Mouse (Mus musculus): Measurements from ENCODE around the gene Olfr195. TPM values are rescaled to one million over a fixed set of nuclear protein-coding genes. Genes with fewer than 3 reads are reported as not detected.
"Not testable (repeated sequence)": the region's sequence is repeated elsewhere in the genome, so short reads cannot be mapped to it uniquely, and the experiment has no call there.

The Olfr195 gene
- not detected in 2 replicates for polyA plus RNA-seq (2016; fragmentation: Nextera tagmentation; extraction: Ambion mirVana)

- Histone ChIP-seq H3K4me3 (replicated peaks) (no peak within 1 kb of the TSS), H3K9me3 (0 out of 2 replicates have a peak, but pooled peaks cover 3% of the 10 kb centered on the region), H3K4me1 (replicated peaks) (no peaks in the 10 kb centered on the region), H3K36me3 (no peaks in the 10 kb centered on the region), H3K4me2 (no peak within 1 kb of the TSS), H3K9ac (replicated peaks) (no peak within 1 kb of the TSS), H3K27ac (no peak within 1 kb of the TSS), H3K27me3 (no peaks in the 10 kb centered on the region)
- 82% methylated on average over 1 of the region's 1 CpGs for WGBS
- ATAC-seq (ENCODE audit: insufficient number of reproducible peaks, insufficient read depth, low FRiP score, low TSS enrichment, low read depth): no peak
These were observed at the start of gene Olfr195 for GRCm38 (mm10) chr16:59146746-59147145. Gene Olfr195 (plus strand): TSS chr16:59147046.

GRCm38 (mm10) chr16:59105312-59105711 lies 41.5 kb upstream of the Olfr195 start:
- Histone ChIP-seq H3K9me3 (no peaks in the 10 kb centered on the region), H3K27me3 (no peaks in the 10 kb centered on the region), H3K27ac (no peak overlapping the region), H3K4me3 (replicated peaks) (no peak overlapping the region), H3K9ac (replicated peaks) (no peak overlapping the region), H3K36me3 (no peaks in the 10 kb centered on the region), H3K4me1 (replicated peaks) (no peaks in the 10 kb centered on the region), H3K4me2 (no peak overlapping the region)
- 89% methylated on average over 2 of the region's 2 CpGs for WGBS
- no peak for ATAC-seq (ENCODE audit: insufficient number of reproducible peaks, insufficient read depth, low FRiP score, low TSS enrichment, low read depth)

GRCm38 (mm10) chr16:59108522-59108921 lies 38.3 kb upstream of the Olfr195 start:
- H3K4me3 ChIP-seq (replicated peaks); H3K9ac ChIP-seq (replicated peaks); H3K36me3 ChIP-seq; H3K9me3 ChIP-seq; ATAC-seq (ENCODE audit: insufficient number of reproducible peaks, insufficient read depth, low FRiP score, low TSS enrichment, low read depth); H3K27ac ChIP-seq; H3K4me2 ChIP-seq; H3K4me1 ChIP-seq (replicated peaks); H3K27me3 ChIP-seq: not testable (repeated sequence)
- 68% methylated on average over 5 of the region's 5 CpGs for WGBS

GRCm38 (mm10) chr16:59111781-59112180 lies 35.1 kb upstream of the Olfr195 start, which contains the start of gene Olfr193:
Gene Olfr193 (minus strand): TSS chr16:59111881.
- 79% methylated on average over 1 of the region's 1 CpGs for WGBS
- H3K27ac ChIP-seq: no peak within 1 kb of the TSS

DNA sequence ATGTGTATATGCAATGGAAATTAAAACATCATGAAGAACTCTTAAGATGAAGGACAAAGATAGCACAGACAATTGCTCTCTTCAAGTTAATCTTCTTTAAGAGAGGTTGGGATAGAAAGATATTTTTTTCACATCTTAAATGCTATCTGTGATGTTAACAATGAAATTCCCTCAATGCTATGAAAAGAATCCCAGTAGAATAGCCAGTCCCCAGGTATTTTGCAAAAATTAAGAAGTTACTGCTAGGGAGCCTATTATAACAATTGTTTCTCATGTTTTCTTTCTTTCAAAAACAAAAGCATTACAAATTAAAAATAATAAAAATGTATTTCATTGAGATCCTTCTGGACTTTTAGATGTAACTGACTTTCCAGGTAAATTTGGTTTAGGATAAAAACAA lies 25.9 kb upstream of the Olfr195 start, which contains the start of gene Olfr194:
TSS of gene Olfr194 (minus strand) at position 101 of the 400 bp plus-strand sequence.
- no peak for ATAC-seq (ENCODE audit: insufficient number of reproducible peaks, insufficient read depth, low FRiP score, low TSS enrichment, low read depth)
- Histone ChIP-seq H3K4me2 (no peak within 1 kb of the TSS), H3K9me3 (no peaks in the 10 kb centered on the region), H3K27ac (no peak within 1 kb of the TSS), H3K27me3 (no peaks in the 10 kb centered on the region), H3K36me3 (no peaks in the 10 kb centered on the region), H3K9ac (replicated peaks) (no peak within 1 kb of the TSS), H3K4me1 (replicated peaks) (no peaks in the 10 kb centered on the region), H3K4me3 (replicated peaks) (no peak within 1 kb of the TSS)

More at GRCm38 (mm10) chr16:59111781-59112180, 35.1 kb upstream of the Olfr195 start, which contains the start of gene Olfr193:
- ATAC-seq (ENCODE audit: insufficient number of reproducible peaks, insufficient read depth, low FRiP score, low TSS enrichment, low read depth): no peak
- no peaks in the 10 kb centered on the region for H3K27me3 ChIP-seq
- no peaks in the 10 kb centered on the region for H3K9me3 ChIP-seq
- no peaks in the 10 kb centered on the region for H3K4me1 ChIP-seq (replicated peaks)
- H3K9ac ChIP-seq (replicated peaks): no peak within 1 kb of the TSS
- H3K4me3 ChIP-seq (replicated peaks): no peak within 1 kb of the TSS
- H3K4me2 ChIP-seq: no peak within 1 kb of the TSS
- no peaks in the 10 kb centered on the region for H3K36me3 ChIP-seq

- H3K9ac ChIP-seq (replicated peaks): no peak overlapping the region
- H3K4me2 ChIP-seq: no peak overlapping the region
- ATAC-seq (ENCODE audit: insufficient number of reproducible peaks, insufficient read depth, low FRiP score, low TSS enrichment, low read depth): no peak
- H3K4me1 ChIP-seq (replicated peaks): no peaks in the 10 kb centered on the region
- 84% methylated on average over 1 of the region's 1 CpGs for WGBS
- H3K4me3 ChIP-seq (replicated peaks): no peak overlapping the region
- 0 out of 2 replicates have a peak, but pooled peaks cover 4% of the 10 kb centered on the region for H3K9me3 ChIP-seq
- no peak overlapping the region for H3K27ac ChIP-seq
- H3K27me3 ChIP-seq: no peaks in the 10 kb centered on the region
- no peaks in the 10 kb centered on the region for H3K36me3 ChIP-seq
These were observed 16.1 kb upstream of the Olfr195 start for GRCm38 (mm10) chr16:59130740-59131139.

DNA sequence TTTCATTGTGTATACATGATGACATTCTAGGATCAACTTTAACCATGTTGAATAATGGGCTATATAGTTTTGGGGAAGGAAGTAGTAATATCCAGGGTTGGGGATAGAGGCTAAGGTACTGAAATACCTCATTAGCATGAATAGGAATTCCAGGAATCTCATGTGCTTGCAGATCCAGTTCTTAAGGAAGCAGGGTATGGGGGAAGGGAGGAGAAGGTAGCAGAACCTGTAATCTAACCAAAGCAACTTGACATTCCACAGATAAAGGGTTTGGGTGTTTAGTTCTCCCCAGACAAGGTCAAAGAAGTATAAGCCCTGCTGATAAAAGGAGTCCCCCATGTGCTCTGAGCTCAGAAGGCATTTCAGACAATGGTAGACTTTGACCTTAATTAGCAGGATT lies 5.7 kb upstream of the Olfr195 start:
- Histone ChIP-seq H3K9ac (replicated peaks) (no peak overlapping the region), H3K4me2 (no peak overlapping the region), H3K27me3 (no peaks in the 10 kb centered on the region)

GRCm38 (mm10) chr16:59151996-59152395 lies 5.2 kb downstream of the Olfr195 start:
- H3K9me3 ChIP-seq: no peaks in the 10 kb centered on the region
- no peak for ATAC-seq (ENCODE audit: insufficient number of reproducible peaks, insufficient read depth, low FRiP score, low TSS enrichment, low read depth)
- H3K4me3 ChIP-seq (replicated peaks): no peak overlapping the region
- no peaks in the 10 kb centered on the region for H3K4me1 ChIP-seq (replicated peaks)
- H3K4me2 ChIP-seq: no peak overlapping the region
- no peaks in the 10 kb centered on the region for H3K27me3 ChIP-seq
- H3K36me3 ChIP-seq: no peaks in the 10 kb centered on the region
- no peak overlapping the region for H3K9ac ChIP-seq (replicated peaks)
- H3K27ac ChIP-seq: no peak overlapping the region
- WGBS: 88% methylated on average over 2 of the region's 2 CpGs

More for the DNA sequence above, 5.7 kb upstream of the Olfr195 start:
- Histone ChIP-seq H3K4me1 (replicated peaks) (no peaks in the 10 kb centered on the region), H3K36me3 (no peaks in the 10 kb centered on the region), H3K27ac (no peak overlapping the region), H3K9me3 (0 out of 2 replicates have a peak, but pooled peaks cover 3% of the 10 kb centered on the region), H3K4me3 (replicated peaks) (no peak overlapping the region)
- ATAC-seq (ENCODE audit: insufficient number of reproducible peaks, insufficient read depth, low FRiP score, low TSS enrichment, low read depth): no peak

- H3K4me3 ChIP-seq (replicated peaks): no peak within 1 kb of the TSS
- no peak for ATAC-seq (ENCODE audit: insufficient number of reproducible peaks, insufficient read depth, low FRiP score, low TSS enrichment, low read depth)
- H3K4me2 ChIP-seq: no peak within 1 kb of the TSS
- H3K9ac ChIP-seq (replicated peaks): no peak within 1 kb of the TSS
- H3K9me3 ChIP-seq: no peaks in the 10 kb centered on the region
- no peak within 1 kb of the TSS for H3K27ac ChIP-seq
- 76% methylated on average over 3 of the region's 3 CpGs for whole genome bisulfite sequencing
- H3K36me3 ChIP-seq: no peaks in the 10 kb centered on the region
- H3K27me3 ChIP-seq: no peaks in the 10 kb centered on the region
- H3K4me1 ChIP-seq (replicated peaks): no peaks in the 10 kb centered on the region
These were observed 23.5 kb downstream of the Olfr195 start, which contains the start of gene Olfr196 for GRCm38 (mm10) chr16:59170354-59170753. Gene Olfr196 (minus strand): TSS chr16:59170454.

Other genes with a start within 250 kb of the Olfr195 start
- gene Olfr181, start 218.3 kb upstream of the Olfr195 start, polyA plus RNA-seq (2016; fragmentation: Nextera tagmentation; extraction: Ambion mirVana): not detected in 2 replicates
- not detected in 2 replicates for gene Olfr180, start 217.7 kb upstream of the Olfr195 start, polyA plus RNA-seq (2016; fragmentation: Nextera tagmentation; extraction: Ambion mirVana)
- gene Olfr183, start 151.7 kb upstream of the Olfr195 start, polyA plus RNA-seq (2016; fragmentation: Nextera tagmentation; extraction: Ambion mirVana): not detected in 2 replicates
- gene Olfr186, start 116.8 kb upstream of the Olfr195 start, polyA plus RNA-seq (2016; fragmentation: Nextera tagmentation; extraction: Ambion mirVana): not detected in 2 replicates
- gene Olfr187, start 107.3 kb upstream of the Olfr195 start, polyA plus RNA-seq (2016; fragmentation: Nextera tagmentation; extraction: Ambion mirVana): not detected in 2 replicates
- gene Olfr190, start 69.0 kb upstream of the Olfr195 start, polyA plus RNA-seq (2016; fragmentation: Nextera tagmentation; extraction: Ambion mirVana): not detected in 2 replicates
- not detected in 2 replicates for gene Olfr191, start 57.2 kb upstream of the Olfr195 start, polyA plus RNA-seq (2016; fragmentation: Nextera tagmentation; extraction: Ambion mirVana)
- gene Olfr193, start 35.2 kb upstream of the Olfr195 start, polyA plus RNA-seq (2016; fragmentation: Nextera tagmentation; extraction: Ambion mirVana): not detected in 2 replicates
- not detected in 2 replicates for gene Olfr194, start 26.0 kb upstream of the Olfr195 start, polyA plus RNA-seq (2016; fragmentation: Nextera tagmentation; extraction: Ambion mirVana)
- not detected in 2 replicates for gene Olfr196, start 23.4 kb downstream of the Olfr195 start, polyA plus RNA-seq (2016; fragmentation: Nextera tagmentation; extraction: Ambion mirVana)
- gene Olfr198, start 56.5 kb downstream of the Olfr195 start, polyA plus RNA-seq (2016; fragmentation: Nextera tagmentation; extraction: Ambion mirVana): not detected in 2 replicates
- not detected in 2 replicates for gene Olfr199, start 72.7 kb downstream of the Olfr195 start, polyA plus RNA-seq (2016; fragmentation: Nextera tagmentation; extraction: Ambion mirVana)
- gene Olfr201, start 125.6 kb downstream of the Olfr195 start, polyA plus RNA-seq (2016; fragmentation: Nextera tagmentation; extraction: Ambion mirVana): not detected in 2 replicates
- gene Olfr202, start 139.7 kb downstream of the Olfr195 start, polyA plus RNA-seq (2016; fragmentation: Nextera tagmentation; extraction: Ambion mirVana): not detected in 2 replicates
- gene Olfr203, start 151.8 kb downstream of the Olfr195 start, polyA plus RNA-seq (2016; fragmentation: Nextera tagmentation; extraction: Ambion mirVana): not detected in 2 replicates
- gene Olfr204, start 171.2 kb downstream of the Olfr195 start, polyA plus RNA-seq (2016; fragmentation: Nextera tagmentation; extraction: Ambion mirVana): not detected in 2 replicates
- gene Olfr205, start 184.1 kb downstream of the Olfr195 start, polyA plus RNA-seq (2016; fragmentation: Nextera tagmentation; extraction: Ambion mirVana): not detected in 2 replicates
- not detected in 2 replicates for gene Olfr206, start 202.2 kb downstream of the Olfr195 start, polyA plus RNA-seq (2016; fragmentation: Nextera tagmentation; extraction: Ambion mirVana)
- gene Olfr209, start 216.9 kb downstream of the Olfr195 start, polyA plus RNA-seq (2016; fragmentation: Nextera tagmentation; extraction: Ambion mirVana): not detected in 2 replicates

All from limb, embryonic 12.5 days (tissue).